Mouse (Mus musculus) T-cell, adult 2 months (primary cell): ENCODE data around the gene Serpinb12.
"Not testable (repeated sequence)": the region's sequence is repeated elsewhere in the genome, so short reads cannot be mapped to it uniquely, and the experiment has no call there.

Experiments
- DNase-seq: peaks from one replicate; pipeline ENCODE4 v3.0.0; 2022; ENCODE audit warnings: low spot score

Gene Serpinb12

GRCm38 (mm10) chr1:106934265-106934664 lies at the start of gene Serpinb12:
TSS of gene Serpinb12 (plus strand) at chr1:106934449.
- no peak for DNase-seq

GRCm38 (mm10) chr1:106895142-106895541 lies 39.1 kb upstream of the Serpinb12 start:
- DNase-seq, result not testable (repeated sequence)

GRCm38 (mm10) chr1:106901406-106901805 lies 32.8 kb upstream of the Serpinb12 start:
- no peak for DNase-seq

GRCm38 (mm10) chr1:106931954-106932353 lies 2.3 kb upstream of the Serpinb12 start:
- no peak for DNase-seq

- no peak for DNase-seq
Measured at GRCm38 (mm10) chr1:106933658-106934057, 591 bp upstream of the Serpinb12 start.

GRCm38 (mm10) chr1:106947217-106947616 lies 13.0 kb downstream of the Serpinb12 start:
- DNase-seq, result no peak

- no peak for DNase-seq
Measured at GRCm38 (mm10) chr1:106959981-106960380, 25.7 kb downstream of the Serpinb12 start.

GRCm38 (mm10) chr1:106961023-106961422 lies 26.8 kb downstream of the Serpinb12 start:
- no peak for DNase-seq

- DNase-seq, result no peak
Measured at GRCm38 (mm10) chr1:106980684-106981083, 46.4 kb downstream of the Serpinb12 start, which contains the start of gene Serpinb13. TSS of gene Serpinb13 (plus strand) at chr1:106980984.

GRCm38 (mm10) chr1:106983092-106983491 lies 48.8 kb downstream of the Serpinb12 start:
- DNase-seq, result no peak

GRCm38 (mm10) chr1:106983865-106984264 lies 49.6 kb downstream of the Serpinb12 start:
- DNase-seq, result no peak

- DNase-seq, result no peak
Measured at GRCm38 (mm10) chr1:107000424-107000823, 66.2 kb downstream of the Serpinb12 start.

GRCm38 (mm10) chr1:107001754-107002153 lies 67.5 kb downstream of the Serpinb12 start:
- DNase-seq, result no peak

- DNase-seq, result no peak
Measured at GRCm38 (mm10) chr1:107006316-107006715, 72.1 kb downstream of the Serpinb12 start.
